Mouse (Mus musculus) midbrain, postnatal 0 days (tissue): ENCODE data around the gene Rpl7l1. TPM values are rescaled to one million over a fixed set of nuclear protein-coding genes. Genes with fewer than 3 reads are reported as not detected.

ENCODE experiments used
- ATAC-seq: fragments of 200-750 bp; cut with Nextera tagmentation; 2 replicates; pipeline ENCODE4 v1.8.0; 2017; ENCODE audit warnings: moderate number of reproducible peaks, mild to moderate bottlenecking, moderate TSS enrichment, moderate library complexity; ENCODE audit not compliant: low FRiP score
- DNase-seq: peaks from one replicate; pipeline ENCODE4 v3.0.0-alpha.2; 2015; ENCODE audit warnings: low spot score
- H3K27ac ChIP-seq: fragments of 300-500 bp; sonication (generic); 2 replicates; pipeline ENCODE4 v1.5.1; 2014; ENCODE audit warnings: low read depth, mild to moderate bottlenecking, low read length, mixed read lengths
- H3K27me3 ChIP-seq: fragments of 300-500 bp; sonication (generic); 2 replicates; pipeline ENCODE4 v1.6.1; 2014; ENCODE audit warnings: low read length, control low read depth, mixed read lengths; ENCODE audit not compliant: insufficient read depth
- H3K36me3 ChIP-seq: fragments of 300-500 bp; sonication (generic); 2 replicates; pipeline ENCODE4 v1.6.1; 2014; ENCODE audit warnings: low read length, control low read depth, mixed read lengths; ENCODE audit not compliant: insufficient read depth
- H3K4me1 ChIP-seq: fragments of 300-500 bp; sonication (generic); 2 replicates; pipeline ENCODE4 v1.6.1; 2014; ENCODE audit warnings: mild to moderate bottlenecking, control low read depth, antibody characterized with exemption, low read length, mixed read lengths; ENCODE audit not compliant: insufficient read depth
- H3K4me2 ChIP-seq: fragments of 300-500 bp; sonication (generic); 2 replicates; pipeline ENCODE4 v1.6.1; 2014; ENCODE audit warnings: low read depth, mild to moderate bottlenecking, low read length, mixed read lengths; ENCODE audit not compliant: poor library complexity, severe bottlenecking
- H3K4me3 ChIP-seq: fragments of 300-500 bp; sonication (generic); 2 replicates; pipeline ENCODE4 v1.5.1; 2014; ENCODE audit warnings: low read depth, mild to moderate bottlenecking, low read length, moderate library complexity
- H3K9ac ChIP-seq: fragments of 300-500 bp; sonication (generic); replicated peaks from 2 replicates; pipeline ENCODE4 v1.6.1; 2014; ENCODE audit warnings: mild to moderate bottlenecking, low read length, moderate library complexity, mixed read lengths; ENCODE audit not compliant: poor library complexity, severe bottlenecking
- H3K9me3 ChIP-seq: fragments of 300-500 bp; sonication (generic); 2 replicates; pipeline ENCODE4 v1.6.1; 2016; ENCODE audit warnings: low read length, control low read depth
- CTCF ChIP-seq: IDR thresholded peaks from 2 replicates; pipeline ENCODE4 v1.5.1; 2016; ENCODE audit warnings: antibody characterized with exemption, mild to moderate bottlenecking
- WGBS: fragments of 180-500 bp; shearing (Covaris S2); extraction: QIAGEN DNeasy Blood & Tissue Kit; methylation state at CpG from one replicate; pipeline ENCODE4 v1.1.7; 2014; 5-methylcytosine and 5-hydroxymethylcytosine counted together
- polyA plus RNA-seq: library from polyadenylated mRNA; unstranded; fragments of >200 nt; fragmentation: Nextera tagmentation; extraction: Ambion mirVana; gene quantifications from 2 replicates; pipeline ENCODE4 v1.2.1, GENCODE M21; 2015
- total RNA-seq: library from RNA; depleted of rRNA; stranded (reverse); fragments of >200 nt; gene quantifications from 2 replicates; pipeline ENCODE4 v1.2.3, GENCODE M21; 2014; rRNA removed

Gene Rpl7l1
- total RNA-seq (42.3 and 43.2 TPM in 2 replicates), polyA plus RNA-seq (67.6 and 69.7 TPM in 2 replicates)

- H3K4me3 ChIP-seq: peak within 1 kb of the TSS; percentile 58
- peak within 1 kb of the TSS; percentile 57 for H3K4me2 ChIP-seq
- H3K9ac ChIP-seq: peak within 1 kb of the TSS; percentile 73
- TF ChIP-seq CTCF: peak; percentile 70
- H3K27me3 ChIP-seq: no peaks in the 10 kb centered on the region
- DNase-seq (peak; percentile 97), ATAC-seq (peak; percentile 97)
- H3K27ac ChIP-seq: peak within 1 kb of the TSS; percentile 84
- no peaks in the 10 kb centered on the region for H3K9me3 ChIP-seq
- H3K36me3 ChIP-seq: peaks cover 20% of the 10 kb centered on the region
- WGBS: 3% methylated on average over 44 of the region's 44 CpGs
- no peaks in the 10 kb centered on the region for H3K4me1 ChIP-seq
Observed at GRCm38 (mm10) chr17:46782341-46783221, at the start of gene Rpl7l1. Rpl7l1 (minus strand) TSS chr17:46782672.

- WGBS: 86% methylated on average over 11 of the region's 11 CpGs
- no peak for DNase-seq
- Histone ChIP-seq H3K4me2 (no peak overlapping the region), H3K27me3 (no peaks in the 10 kb centered on the region), H3K4me1 (no peaks in the 10 kb centered on the region), H3K9ac (no peak overlapping the region), H3K4me3 (no peak overlapping the region), H3K27ac (no peak overlapping the region), H3K36me3 (peaks cover 38% of the 10 kb centered on the region), H3K9me3 (no peaks in the 10 kb centered on the region)
- TF ChIP-seq CTCF: no peak
- ATAC-seq: no peak
Observed at GRCm38 (mm10) chr17:46829856-46830535, 47.5 kb upstream of the Rpl7l1 start.

- Histone ChIP-seq H3K27me3 (no peaks in the 10 kb centered on the region), H3K4me3 (no peak overlapping the region), H3K9ac (no peak overlapping the region), H3K4me2 (no peak overlapping the region), H3K9me3 (no peaks in the 10 kb centered on the region), H3K27ac (no peak overlapping the region), H3K36me3 (peaks cover 49% of the 10 kb centered on the region), H3K4me1 (no peaks in the 10 kb centered on the region)
- no peak for DNase-seq
- no peak for ATAC-seq
- 97% methylated on average over 3 of the region's 3 CpGs for WGBS
- TF ChIP-seq CTCF: no peak
Observed at GRCm38 (mm10) chr17:46828935-46829334, 46.5 kb upstream of the Rpl7l1 start.

- Histone ChIP-seq H3K36me3 (peaks cover 61% of the 10 kb centered on the region), H3K27ac (no peak overlapping the region), H3K4me3 (no peak overlapping the region), H3K4me1 (no peaks in the 10 kb centered on the region), H3K9me3 (no peaks in the 10 kb centered on the region), H3K27me3 (no peaks in the 10 kb centered on the region), H3K4me2 (no peak overlapping the region), H3K9ac (no peak overlapping the region)
- WGBS: 92% methylated on average over 8 of the region's 8 CpGs
- TF ChIP-seq CTCF: no peak
- no peak for DNase-seq
- ATAC-seq: no peak
Observed at GRCm38 (mm10) chr17:46823091-46823490, 40.6 kb upstream of the Rpl7l1 start.

GRCm38 (mm10) chr17:46820628-46821027, 38.2 kb upstream of the Rpl7l1 start:
- H3K9ac ChIP-seq: no peak overlapping the region
- TF ChIP-seq CTCF: no peak
- no peak overlapping the region for H3K27ac ChIP-seq
- DNase-seq (no peak), ATAC-seq (no peak)
- WGBS: 97% methylated on average over 7 of the region's 7 CpGs
- peaks cover 54% of the 10 kb centered on the region for H3K36me3 ChIP-seq
- H3K27me3 ChIP-seq: no peaks in the 10 kb centered on the region
- H3K4me3 ChIP-seq: no peak overlapping the region
- H3K4me1 ChIP-seq: no peaks in the 10 kb centered on the region
- H3K9me3 ChIP-seq: no peaks in the 10 kb centered on the region
- H3K4me2 ChIP-seq: no peak overlapping the region

GRCm38 (mm10) chr17:46817734-46818158, 35.3 kb upstream of the Rpl7l1 start:
- H3K4me3 ChIP-seq: no peak overlapping the region
- no peaks in the 10 kb centered on the region for H3K9me3 ChIP-seq
- ATAC-seq (no peak), DNase-seq (no peak)
- H3K27ac ChIP-seq: no peak overlapping the region
- no peak for TF ChIP-seq CTCF
- H3K36me3 ChIP-seq: peaks cover 37% of the 10 kb centered on the region
- H3K4me1 ChIP-seq: no peaks in the 10 kb centered on the region
- H3K27me3 ChIP-seq: no peaks in the 10 kb centered on the region
- WGBS: 93% methylated on average over 12 of the region's 12 CpGs
- H3K4me2 ChIP-seq: no peak overlapping the region
- H3K9ac ChIP-seq: no peak overlapping the region
